Mouse (Mus musculus): ENCODE measurements at regions not wholly inside any gene's neighbourhood (a gene's known extent, or its start where the extent isn't known, plus 50 kb on each side); places are given as distances from the start of the nearest gene placed in this dataset. TPM values are rescaled to one million over a fixed set of nuclear protein-coding genes. Genes with fewer than 3 reads are reported as not detected.

Small RNA genes in the stretch of these regions (microRNA-seq; reads per million reads assigned to microRNA genes)
- gene Gm23263 (not detected), gene Gm25399 (not detected)

Data from midbrain, embryonic 13.5 days (tissue).